Mouse (Mus musculus) gastrocnemius, postnatal 10 days (tissue): ENCODE results near the gene Lrp5. TPM values are rescaled to one million over a fixed set of nuclear protein-coding genes. Genes with fewer than 3 reads are reported as not detected.
"Not testable (repeated sequence)": the region's sequence is repeated elsewhere in the genome, so short reads cannot be mapped to it uniquely, and the experiment has no call there.

ENCODE experiments used
- DNase-seq: peaks from one replicate; pipeline ENCODE4 v3.0.0; 2021; ENCODE audit warnings: mixed read lengths
- total RNA-seq, 2 experiments: library from RNA; stranded (reverse); gene quantifications; 2 replicates each; pipeline ENCODE4 v1.2.3; 2021

Gene Lrp5
- total RNA-seq, 2 experiments from 2014 or later, result 40.7 to 44.1 TPM

DNA sequence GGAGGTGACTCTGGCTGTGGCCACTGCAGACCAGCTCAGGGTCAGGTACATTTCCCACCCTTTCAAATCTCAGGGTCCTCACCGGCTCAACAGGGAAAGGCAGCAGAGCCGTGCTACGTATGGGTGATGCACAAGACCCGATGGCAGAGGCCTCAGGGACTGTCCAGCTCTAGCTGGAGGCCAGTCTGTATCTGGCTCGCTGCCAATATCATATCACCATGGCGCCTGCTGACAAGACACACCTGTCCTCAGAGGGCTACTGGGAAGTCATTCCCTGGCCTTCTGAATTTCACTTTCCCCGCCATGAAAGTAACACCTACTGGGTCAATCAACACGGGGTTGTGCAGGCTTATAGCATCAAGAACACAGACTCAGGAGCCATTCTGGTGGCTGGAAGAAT lies 74.6 kb downstream of the Lrp5 start:
- DNase-seq, result no peak

DNA sequence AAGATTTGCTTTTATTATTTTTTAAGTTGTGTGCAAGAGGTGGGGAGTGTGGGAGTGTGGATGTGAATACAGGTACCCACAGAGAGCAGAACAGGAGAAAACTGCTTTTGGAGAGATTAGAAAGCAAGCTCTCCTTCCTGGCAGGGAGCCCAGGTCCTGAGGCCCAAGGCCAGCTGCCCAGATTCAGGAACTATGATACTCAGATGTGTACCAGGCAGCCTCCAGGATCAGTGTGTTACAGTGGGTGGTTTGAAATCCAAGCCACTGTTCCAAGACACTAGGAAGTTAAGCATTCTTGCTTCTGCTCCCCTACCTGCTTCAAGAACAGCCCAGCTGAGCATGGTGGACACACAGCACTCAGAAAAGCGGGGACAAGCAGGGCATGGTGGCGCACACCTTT lies 75.5 kb downstream of the Lrp5 start:
- DNase-seq, result no peak

DNA sequence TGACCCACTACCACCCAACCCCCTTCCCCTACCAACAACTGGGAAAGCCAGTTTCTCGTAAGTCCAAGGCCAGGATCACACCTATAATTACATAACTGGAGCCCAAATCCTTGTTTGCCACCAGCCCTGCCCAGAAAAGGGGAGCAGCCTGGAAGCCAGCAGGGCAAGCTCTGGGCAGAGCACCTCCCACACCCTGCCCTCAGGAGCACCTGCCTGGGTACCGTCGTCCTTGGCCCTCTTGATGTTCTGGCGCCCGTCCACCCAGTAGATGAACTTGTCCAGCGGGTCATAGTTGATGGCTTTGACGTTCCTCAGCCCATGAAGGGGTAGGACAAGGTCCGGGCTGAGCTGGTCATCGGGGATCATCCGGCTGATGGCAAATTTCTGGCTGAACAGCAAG lies 76.5 kb downstream of the Lrp5 start:
- DNase-seq, result no peak

DNA sequence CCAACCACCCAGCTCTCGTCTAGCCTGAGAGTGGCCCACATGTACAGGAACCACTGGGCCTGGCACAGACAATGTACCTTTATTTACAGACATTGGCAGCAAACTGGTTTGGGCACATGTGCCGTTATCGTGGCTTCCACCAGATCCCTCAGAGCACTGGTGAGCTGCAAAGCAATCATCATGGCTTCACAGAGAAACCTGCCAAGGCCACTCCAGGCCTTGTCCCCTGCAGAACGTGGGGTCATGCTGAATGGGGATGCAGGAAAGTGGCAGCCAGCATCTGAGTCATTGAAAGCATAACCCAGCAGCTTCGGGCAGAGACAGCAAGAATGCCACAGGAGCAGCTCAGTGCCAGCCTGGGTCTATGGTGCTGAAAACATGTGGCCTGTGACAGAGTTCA lies 92.0 kb downstream of the Lrp5 start:
- no peak for DNase-seq

DNA sequence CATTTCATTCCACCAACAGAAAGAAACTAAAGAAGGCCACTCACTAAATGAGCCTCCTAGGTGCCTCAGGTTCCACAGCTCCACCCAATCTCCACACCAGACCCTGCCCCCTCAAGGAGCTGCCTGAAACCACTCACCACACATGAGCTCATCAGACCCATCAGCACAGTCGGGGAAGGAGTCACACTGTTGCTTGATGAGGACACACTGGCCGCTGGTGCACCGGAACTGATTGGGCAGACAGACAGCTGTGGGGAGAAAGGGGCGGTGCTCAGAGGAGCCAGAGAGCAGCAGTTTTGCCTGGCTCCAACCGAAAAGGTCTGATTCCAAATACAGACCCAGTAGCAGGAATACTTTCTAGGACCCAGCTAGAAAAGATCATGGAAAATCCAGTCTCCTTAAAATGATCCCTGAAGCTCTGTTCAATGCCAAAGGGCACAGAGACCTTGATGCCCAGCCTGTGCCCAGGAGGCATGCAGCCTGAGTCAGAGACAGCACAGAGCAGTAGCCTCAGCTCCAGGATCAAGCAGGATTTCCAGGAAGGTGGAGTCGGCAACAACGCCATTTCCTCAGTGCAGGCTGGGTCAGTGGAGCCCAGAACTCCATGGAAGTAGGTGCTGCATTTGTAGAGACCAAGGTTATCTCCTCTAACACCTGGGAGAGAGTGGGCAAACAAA lies 92.8 kb downstream of the Lrp5 start:
- DNase-seq, result no peak

DNA sequence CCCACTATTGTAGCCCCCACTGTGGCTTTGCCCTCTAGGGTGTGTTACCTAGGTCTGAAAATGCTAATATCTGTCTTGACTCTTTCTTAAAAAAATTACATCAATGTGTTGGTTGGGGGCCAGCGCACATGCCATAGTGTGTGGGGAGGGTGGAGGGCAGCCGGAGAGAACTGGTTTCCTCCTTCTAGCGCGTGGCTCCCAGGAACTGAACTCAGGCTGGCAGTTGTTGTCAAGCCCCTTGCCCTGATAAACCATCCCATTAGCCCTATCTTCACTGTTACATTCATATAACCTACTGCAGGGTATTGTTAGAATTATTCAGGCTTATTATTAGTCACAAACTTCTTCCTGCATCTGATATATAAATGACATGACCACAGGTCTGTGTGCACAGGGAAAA lies 96.4 kb downstream of the Lrp5 start:
- no peak for DNase-seq

DNA sequence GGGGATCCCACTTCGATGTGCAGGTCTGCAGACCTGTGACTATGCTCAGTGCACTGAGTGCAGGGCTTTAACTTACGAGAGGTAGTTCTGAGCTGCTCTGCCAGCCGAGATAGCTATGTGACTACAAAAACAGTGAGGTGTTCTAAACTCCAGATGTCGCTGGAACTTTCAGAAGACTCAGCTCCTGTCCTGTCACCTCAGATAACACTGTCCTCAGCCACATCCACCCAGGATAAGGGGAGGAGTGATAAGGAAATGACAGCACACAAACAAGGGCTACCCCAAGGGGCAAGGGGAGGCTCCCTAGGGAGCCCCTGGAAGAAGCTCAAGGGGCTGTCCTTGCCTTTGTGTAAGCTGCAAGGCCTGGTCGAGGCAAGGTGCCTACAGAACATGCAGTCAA lies 96.8 kb downstream of the Lrp5 start:
- DNase-seq, result no peak

DNA sequence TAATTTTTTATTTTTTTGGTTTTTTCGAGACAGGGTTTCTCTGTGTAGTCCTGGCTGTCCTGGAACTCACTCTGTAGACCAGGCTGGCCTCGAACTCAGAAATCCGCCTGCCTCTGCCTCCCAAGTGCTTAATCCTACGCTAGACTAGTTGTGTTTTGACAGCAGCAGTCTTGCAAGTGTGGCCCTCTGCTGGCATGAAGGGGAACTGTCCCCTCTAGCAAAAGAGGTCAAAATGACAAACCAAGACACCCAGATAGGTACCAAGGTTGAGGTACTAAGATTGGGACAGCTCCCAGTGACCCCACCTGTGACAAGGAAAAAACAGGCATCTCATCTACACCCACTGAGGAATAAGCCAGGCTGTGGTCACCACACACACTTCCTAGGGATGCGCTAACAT lies 98.6 kb downstream of the Lrp5 start:
- not testable (repeated sequence) for DNase-seq

DNA sequence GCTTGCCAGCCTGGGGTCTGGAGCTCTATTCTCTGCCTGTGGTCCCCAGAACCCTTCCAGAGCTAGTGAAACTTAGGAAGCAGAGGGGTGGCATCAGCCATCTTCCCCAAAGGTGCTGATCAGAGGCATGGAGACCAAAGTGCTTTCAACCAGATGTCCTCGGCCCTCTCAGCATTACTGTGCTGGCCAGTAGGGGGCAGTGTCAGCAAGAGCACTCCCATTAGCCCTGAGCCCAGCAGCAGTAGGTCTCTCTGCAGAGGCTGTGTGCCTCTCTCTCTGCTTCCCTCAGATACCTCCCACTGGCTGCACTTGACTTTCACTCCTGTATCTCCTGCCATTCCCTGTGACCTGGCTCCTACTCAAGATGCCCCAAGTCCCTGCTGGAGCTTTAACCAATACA lies 99.8 kb downstream of the Lrp5 start:
- DNase-seq, result peak; percentile 57

DNA sequence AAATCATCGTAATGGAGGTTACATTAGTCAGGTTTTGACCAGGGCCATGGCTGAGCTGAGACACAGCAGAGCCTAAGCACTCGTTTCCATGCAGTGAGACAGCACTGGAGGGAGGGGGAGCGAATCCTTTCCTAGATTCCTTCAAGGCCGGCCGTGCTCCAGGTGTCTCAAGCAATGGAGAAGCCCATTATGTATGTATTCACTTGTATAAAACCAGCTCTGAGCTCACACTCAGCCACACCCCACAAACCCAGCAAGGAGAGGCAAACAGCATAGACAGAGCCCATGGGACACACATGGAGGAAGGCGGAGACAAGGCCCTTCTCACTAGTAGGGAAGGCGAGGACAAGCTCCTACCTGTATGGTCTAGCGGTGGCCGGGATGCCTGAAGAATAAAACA lies 100.3 kb downstream of the Lrp5 start:
- no peak for DNase-seq

DNA sequence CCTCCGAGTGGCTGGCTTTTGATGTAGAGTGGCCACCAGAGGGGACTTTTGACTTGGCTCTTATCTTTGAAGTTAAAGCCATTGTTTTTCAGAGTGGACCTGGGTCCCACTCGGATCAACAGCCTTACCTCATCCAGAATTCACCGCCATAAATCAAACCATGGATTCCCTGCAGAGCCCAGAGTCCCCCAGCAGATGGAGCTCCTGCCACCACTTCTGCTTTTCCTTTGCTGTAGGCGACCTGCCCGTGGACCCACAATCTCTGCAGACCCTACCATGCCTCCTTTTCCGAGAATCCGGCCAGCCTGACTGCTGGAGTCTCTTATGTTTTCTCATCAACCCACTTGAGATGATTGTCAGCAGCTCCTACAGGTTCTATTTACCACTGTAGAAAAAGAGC lies 105.0 kb downstream of the Lrp5 start:
- DNase-seq, result peak; percentile 38

DNA sequence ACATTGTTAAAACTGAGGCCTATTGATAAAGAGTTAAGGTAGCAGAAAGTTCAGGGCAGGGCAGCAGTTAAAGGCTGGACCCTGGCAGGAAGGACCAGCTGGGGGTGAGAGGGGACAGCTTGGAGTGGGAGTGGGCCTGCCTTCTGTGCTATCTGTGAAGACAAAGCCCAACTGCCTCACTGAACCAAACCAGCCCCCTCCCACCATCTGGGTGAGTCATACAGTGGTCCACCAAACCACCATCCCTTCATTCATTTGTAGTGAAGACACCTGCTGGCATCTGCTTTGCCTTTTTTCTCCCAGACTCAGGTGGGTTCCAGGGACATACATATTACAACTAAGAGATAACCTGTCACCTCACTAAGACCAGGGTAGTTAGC lies 108.5 kb downstream of the Lrp5 start:
- DNase-seq, result no peak

DNA sequence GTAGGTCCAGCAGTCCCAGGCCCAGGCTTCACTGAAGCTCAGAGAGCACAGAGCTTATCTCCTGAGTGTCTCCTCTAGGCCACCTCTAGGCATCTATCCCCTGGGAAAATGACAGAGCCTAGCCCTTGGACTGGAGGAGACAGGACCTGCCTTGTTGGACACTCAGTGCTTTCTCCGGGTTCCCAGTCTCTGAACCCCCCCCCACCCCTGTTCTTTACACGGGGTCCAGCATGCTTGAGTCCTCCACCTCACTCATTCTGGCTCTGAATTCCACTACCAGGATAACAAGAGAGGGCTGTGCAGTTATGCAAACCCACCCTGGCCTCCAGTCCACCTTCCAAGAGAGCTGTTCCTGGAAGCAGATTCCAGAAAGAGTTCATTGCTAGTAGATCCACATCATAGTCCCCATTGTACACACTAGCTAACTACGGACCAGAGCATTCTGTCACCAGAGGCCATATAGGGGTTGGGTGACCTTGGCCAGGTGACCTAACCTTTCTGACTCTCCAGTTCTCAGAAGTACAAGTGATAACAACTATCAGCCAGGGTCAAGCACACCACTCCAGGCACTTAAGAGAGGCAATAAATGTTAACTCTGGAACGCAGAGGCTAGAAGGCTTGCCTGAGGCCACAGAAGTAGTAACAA lies 109.0 kb downstream of the Lrp5 start:
- no peak for DNase-seq

DNA sequence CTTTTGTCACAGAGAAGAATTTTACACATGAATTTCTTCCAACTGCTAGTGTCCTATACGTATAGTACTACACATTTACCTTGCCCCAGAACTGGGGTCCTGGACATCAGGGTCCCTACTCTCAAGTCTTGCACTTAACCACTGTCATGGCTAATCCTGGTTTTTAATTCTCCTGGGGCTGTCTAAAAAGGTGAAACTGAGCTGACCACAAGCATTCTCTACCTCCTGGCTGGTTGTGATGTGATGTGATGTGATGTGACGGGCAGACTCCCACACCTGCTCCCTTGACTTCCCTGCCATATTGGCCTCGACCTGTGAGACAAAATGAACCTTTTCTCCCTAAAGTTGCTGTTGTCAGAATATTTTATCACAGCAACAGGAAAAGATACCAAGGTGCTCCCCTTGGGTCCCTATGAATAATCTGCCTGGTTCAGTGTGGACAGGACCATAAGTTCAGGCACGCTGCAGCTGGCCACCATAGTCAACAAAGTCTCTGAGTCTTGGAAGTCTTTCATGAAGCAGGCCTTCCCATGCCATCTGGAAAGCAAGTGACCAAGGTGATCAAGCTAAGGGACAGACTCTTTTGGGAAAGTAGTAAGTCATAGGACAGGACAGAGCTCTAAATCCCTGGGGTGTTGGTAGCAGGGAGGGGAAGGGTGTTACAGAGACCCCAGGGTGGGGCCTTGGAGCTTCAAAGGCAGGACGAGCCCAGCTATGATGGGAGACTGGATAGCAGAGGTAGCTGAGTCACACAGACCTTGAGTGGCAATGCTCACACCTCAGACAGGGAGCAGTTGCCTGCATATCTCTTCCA lies 109.7 kb downstream of the Lrp5 start:
- DNase-seq, result no peak

DNA sequence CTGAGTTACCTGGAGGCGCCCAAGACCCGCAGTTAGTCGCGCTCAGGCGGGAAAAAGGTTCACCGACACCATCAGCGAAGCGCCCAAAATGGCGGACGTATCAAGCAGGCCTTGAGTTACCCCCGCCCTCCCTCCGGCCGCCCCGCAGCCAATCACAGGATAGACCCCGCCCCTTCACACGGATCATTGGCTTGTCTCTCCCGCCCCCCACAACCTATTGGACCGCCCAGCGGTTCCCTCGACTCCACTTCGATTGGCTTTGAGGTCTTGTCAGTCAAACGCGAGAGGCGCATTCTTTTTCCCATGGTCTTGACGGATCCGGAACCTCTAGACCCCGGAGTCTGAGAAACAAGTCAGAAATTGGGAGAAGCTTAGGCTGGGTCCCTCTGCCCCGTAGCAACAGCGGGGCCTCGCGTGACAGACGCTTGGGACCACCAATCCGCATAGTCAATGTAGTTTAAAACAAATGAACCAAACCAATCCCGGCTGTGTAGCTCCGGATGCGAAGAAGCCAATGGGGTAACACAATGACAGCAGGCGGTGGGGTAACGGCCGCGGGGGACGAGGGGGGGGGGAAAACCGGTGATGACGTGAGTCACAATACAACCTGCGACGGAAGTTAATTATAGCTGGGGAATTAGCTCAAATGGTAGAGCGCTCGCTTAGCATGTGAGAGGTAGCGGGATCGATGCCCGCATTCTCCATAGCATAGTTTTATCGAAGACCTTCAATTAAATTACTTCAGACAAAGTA lies 110.6 kb downstream of the Lrp5 start, which contains the start of gene Ppp6r3:
Ppp6r3 (minus strand) TSS at position 118 of the 753 bp plus-strand sequence.
- peak; percentile 95 for DNase-seq

DNA sequence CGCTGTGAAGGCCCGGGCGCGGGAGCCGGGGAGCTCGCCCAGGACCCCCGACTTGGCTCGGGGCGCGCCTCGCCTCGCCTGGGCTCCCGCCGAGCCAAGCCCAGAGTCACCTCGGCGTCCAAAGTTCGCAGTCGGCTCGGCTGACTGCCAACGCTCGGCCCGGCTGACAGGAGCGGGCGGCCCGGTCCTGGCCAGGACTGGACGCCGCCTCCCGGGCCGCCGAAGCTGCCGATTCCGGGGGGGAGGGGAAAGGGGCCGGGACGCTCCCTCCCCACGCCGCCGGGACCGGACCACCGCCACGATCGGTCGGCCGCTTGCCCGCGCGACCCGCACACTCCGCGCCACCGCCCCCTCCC lies 111.1 kb downstream of the Lrp5 start:
- peak; percentile 85 for DNase-seq

DNA sequence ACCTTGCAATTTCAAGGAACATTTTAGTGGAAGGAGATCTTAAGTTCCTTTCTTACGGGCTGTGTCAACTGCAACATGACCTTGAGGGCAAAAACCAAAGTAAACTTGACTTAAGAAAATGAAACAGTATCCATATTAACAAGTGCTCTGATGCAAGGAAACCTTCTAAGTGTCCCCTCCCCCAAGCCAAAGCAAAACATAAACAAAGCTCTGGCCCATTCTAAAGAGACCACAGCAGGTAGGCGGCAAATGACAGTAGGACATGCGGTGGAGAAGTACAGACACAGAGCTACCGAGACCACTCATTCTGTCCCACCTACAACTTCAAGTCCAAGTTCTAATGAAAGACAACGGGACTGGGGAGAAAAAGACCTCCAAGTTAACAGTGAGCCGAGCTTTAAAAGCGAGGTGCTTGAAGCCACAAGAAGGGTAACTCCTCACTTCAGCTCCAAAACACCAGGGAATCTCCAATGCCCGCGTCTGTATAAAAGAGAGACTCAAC lies 111.7 kb downstream of the Lrp5 start:
- no peak for DNase-seq

DNA sequence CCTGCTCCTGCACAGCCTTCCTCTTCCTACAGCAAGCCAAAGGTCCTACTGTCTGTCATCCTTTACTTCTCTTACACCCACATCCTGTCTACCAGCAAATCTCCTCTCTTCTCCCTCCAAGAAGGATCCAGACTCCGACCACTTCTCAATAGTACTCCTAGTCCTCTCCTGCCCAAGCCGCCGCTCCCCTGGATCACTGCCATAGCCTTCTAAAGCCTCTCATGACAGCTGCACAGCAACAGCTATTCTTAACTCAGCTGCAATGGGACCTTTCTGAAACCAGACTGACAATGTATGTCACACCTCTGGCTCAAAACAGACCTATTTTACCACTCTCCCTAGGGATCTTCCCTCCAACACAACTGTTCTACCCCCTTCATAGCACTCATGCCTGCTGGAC lies 122.1 kb downstream of the Lrp5 start:
- DNase-seq, result peak; percentile 59

DNA sequence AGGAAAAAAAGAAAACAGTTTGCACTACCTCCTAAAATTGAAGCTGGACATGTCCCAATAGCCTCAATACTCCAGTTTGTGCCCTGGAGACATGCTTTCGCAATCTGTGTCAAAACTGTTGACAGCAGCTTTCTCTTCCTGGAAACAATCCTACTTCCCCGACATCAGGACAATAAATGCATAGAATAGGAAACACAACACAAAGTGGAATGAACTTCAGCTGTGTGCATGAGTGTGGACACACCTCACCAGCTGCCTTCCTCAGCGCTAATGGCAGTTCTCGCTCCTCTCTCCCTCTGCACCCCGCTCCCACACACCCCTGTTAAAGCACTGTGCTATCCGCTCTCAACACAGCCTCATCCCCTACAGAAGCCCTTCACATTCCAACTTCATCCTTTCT lies 123.6 kb downstream of the Lrp5 start:
- no peak for DNase-seq

DNA sequence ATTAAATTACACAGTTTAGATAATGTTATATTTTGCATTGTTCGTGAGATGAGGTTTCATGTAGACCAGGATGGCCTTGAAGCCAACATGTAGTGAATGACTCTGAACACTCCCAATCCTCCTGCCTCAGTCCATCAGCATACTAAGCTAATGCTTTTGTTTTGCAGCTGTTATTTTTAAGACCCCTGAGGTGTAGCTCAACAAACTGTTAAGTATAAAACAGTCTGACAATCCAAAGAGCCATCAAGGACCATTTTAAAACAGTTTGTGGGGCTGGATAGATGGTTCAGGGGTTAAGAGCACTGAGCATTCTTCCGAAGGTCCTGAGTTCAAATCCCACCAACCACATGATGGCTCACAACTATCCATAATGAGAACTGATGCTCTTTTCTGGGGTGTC lies 124.1 kb downstream of the Lrp5 start:
- no peak for DNase-seq

DNA sequence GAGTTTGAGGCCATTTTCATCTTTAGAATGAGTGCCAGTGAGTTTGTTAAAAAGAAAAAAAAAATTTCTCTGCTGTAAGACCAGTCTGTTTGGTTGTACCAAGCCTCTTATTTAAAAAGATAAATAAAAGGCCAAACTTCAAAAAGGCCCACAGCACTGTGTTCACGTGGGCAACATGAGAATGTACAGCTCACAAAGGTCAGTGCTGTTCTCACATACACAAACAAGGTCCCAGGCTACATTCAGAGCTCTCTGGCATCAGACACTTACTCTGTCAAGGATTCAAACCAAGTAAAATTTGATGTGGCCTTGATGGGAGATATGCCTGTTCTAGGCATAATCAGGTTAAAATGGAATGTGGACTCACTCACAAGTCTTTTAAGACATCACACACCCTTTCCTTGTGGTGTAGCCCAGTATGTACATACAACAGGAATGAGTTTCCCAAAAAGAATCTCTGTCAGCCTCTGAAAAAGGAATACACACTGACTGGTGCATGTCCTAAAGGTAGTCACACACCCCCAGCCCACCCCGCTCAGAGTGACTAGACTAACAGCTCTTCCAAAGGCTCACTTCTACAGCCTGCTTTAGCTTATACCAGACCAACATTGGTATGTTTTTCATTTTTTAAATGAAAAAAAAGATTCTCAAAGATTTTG lies 130.1 kb downstream of the Lrp5 start:
- DNase-seq, result no peak

DNA sequence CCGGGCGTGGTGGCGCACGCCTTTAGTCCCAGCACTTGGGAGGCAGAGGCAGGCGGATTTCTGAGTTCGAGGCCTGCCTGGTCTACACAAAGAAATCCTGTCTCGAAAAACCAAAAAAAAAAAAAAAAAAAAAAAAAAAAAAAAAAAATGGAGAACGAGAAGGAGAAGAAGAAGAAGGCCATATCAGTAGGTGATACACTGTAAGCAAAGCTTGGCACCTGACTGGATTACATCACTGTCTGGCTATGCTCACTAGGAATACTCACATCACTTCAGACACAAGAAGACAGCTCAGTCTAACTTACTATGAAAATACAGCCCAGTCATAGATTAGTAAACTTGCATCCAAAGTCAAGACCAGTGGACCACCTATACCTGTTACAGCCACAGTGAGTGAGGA lies 131.6 kb downstream of the Lrp5 start:
- DNase-seq, result no peak
